Mouse (Mus musculus): ENCODE data around the gene Gm9945. TPM values are rescaled to one million over a fixed set of nuclear protein-coding genes. Genes with fewer than 3 reads are reported as not detected.

Gm9945 gene
- polyA plus RNA-seq, 1 experiment from 2014 or later: 0.19 TPM

- no peaks in the 10 kb centered on the region for H3K4me1 ChIP-seq (ENCODE audit: control insufficient read depth, insufficient read depth, low read length)
- H3K36me3 ChIP-seq (ENCODE audit: control insufficient read depth, insufficient read depth, low read length): no peaks in the 10 kb centered on the region
- no peak overlapping the region for H3K4me3 ChIP-seq (ENCODE audit: low read depth, low read length)
- no peak for DNase-seq (ENCODE audit: low spot score)
- H3K9me3 ChIP-seq (replicated peaks; ENCODE audit: control insufficient read depth, low read length): no peaks in the 10 kb centered on the region
- H3K27me3 ChIP-seq (replicated peaks; ENCODE audit: control insufficient read depth, insufficient read depth, low read length): no peaks in the 10 kb centered on the region
- no peak overlapping the region for H3K9ac ChIP-seq (ENCODE audit: low read length)
- H3K27ac ChIP-seq (ENCODE audit: low read depth, low read length): no peak overlapping the region
- H3K4me2 ChIP-seq (ENCODE audit: low read length): no peak overlapping the region
- WGBS: 85% methylated on average over 9 of the region's 9 CpGs
- no peak for ATAC-seq
Measured at GRCm38 (mm10) chr11:53507098-53507805, 27.3 kb downstream of the Gm9945 start.

- WGBS: 69% methylated on average over 7 of the region's 7 CpGs
- H3K36me3 ChIP-seq (ENCODE audit: control insufficient read depth, insufficient read depth, low read length): no peaks in the 10 kb centered on the region
- ATAC-seq (no peak), DNase-seq (ENCODE audit: low spot score) (no peak)
- no peaks in the 10 kb centered on the region for H3K9me3 ChIP-seq (replicated peaks; ENCODE audit: control insufficient read depth, low read length)
- H3K27me3 ChIP-seq (replicated peaks; ENCODE audit: control insufficient read depth, insufficient read depth, low read length): no peaks in the 10 kb centered on the region
- no peak overlapping the region for H3K9ac ChIP-seq (ENCODE audit: low read length)
- no peak overlapping the region for H3K4me2 ChIP-seq (ENCODE audit: low read length)
- H3K4me3 ChIP-seq (ENCODE audit: low read depth, low read length): no peak overlapping the region
- no peaks in the 10 kb centered on the region for H3K4me1 ChIP-seq (ENCODE audit: control insufficient read depth, insufficient read depth, low read length)
- H3K27ac ChIP-seq (ENCODE audit: low read depth, low read length): no peak overlapping the region
Measured at GRCm38 (mm10) chr11:53508152-53508551, 28.2 kb downstream of the Gm9945 start.

GRCm38 (mm10) chr11:53508591-53508990 lies 28.6 kb downstream of the Gm9945 start:
- ATAC-seq: no peak
- H3K4me1 ChIP-seq (ENCODE audit: control insufficient read depth, insufficient read depth, low read length): no peaks in the 10 kb centered on the region
- 55% methylated on average over 3 of the region's 3 CpGs for WGBS

GRCm38 (mm10) chr11:53510351-53510750 lies 30.4 kb downstream of the Gm9945 start:
- Histone ChIP-seq H3K9me3 (replicated peaks; ENCODE audit: control insufficient read depth, low read length) (no peaks in the 10 kb centered on the region), H3K36me3 (ENCODE audit: control insufficient read depth, insufficient read depth, low read length) (no peaks in the 10 kb centered on the region), H3K4me2 (ENCODE audit: low read length) (no peak overlapping the region), H3K4me1 (ENCODE audit: control insufficient read depth, insufficient read depth, low read length) (no peaks in the 10 kb centered on the region), H3K4me3 (ENCODE audit: low read depth, low read length) (no peak overlapping the region), H3K9ac (ENCODE audit: low read length) (no peak overlapping the region), H3K27me3 (replicated peaks; ENCODE audit: control insufficient read depth, insufficient read depth, low read length) (no peaks in the 10 kb centered on the region), H3K27ac (ENCODE audit: low read depth, low read length) (no peak overlapping the region)
- ATAC-seq (no peak), DNase-seq (ENCODE audit: low spot score) (peak; percentile 43)
- WGBS: 57% methylated on average over 5 of the region's 5 CpGs

More at GRCm38 (mm10) chr11:53508591-53508990, 28.6 kb downstream of the Gm9945 start:
- Histone ChIP-seq H3K4me3 (ENCODE audit: low read depth, low read length) (no peak overlapping the region), H3K27me3 (replicated peaks; ENCODE audit: control insufficient read depth, insufficient read depth, low read length) (no peaks in the 10 kb centered on the region), H3K9me3 (replicated peaks; ENCODE audit: control insufficient read depth, low read length) (no peaks in the 10 kb centered on the region), H3K36me3 (ENCODE audit: control insufficient read depth, insufficient read depth, low read length) (no peaks in the 10 kb centered on the region), H3K27ac (ENCODE audit: low read depth, low read length) (no peak overlapping the region), H3K4me2 (ENCODE audit: low read length) (no peak overlapping the region), H3K9ac (ENCODE audit: low read length) (no peak overlapping the region)
- DNase-seq (ENCODE audit: low spot score): no peak

- Histone ChIP-seq H3K4me1 (ENCODE audit: control insufficient read depth, insufficient read depth, low read length) (peaks cover 14% of the 10 kb centered on the region), H3K27ac (ENCODE audit: low read depth, low read length) (no peak overlapping the region), H3K4me3 (ENCODE audit: low read depth, low read length) (no peak overlapping the region), H3K9me3 (replicated peaks; ENCODE audit: control insufficient read depth, low read length) (no peaks in the 10 kb centered on the region), H3K9ac (ENCODE audit: low read length) (no peak overlapping the region), H3K27me3 (replicated peaks; ENCODE audit: control insufficient read depth, insufficient read depth, low read length) (no peaks in the 10 kb centered on the region), H3K36me3 (ENCODE audit: control insufficient read depth, insufficient read depth, low read length) (no peaks in the 10 kb centered on the region), H3K4me2 (ENCODE audit: low read length) (no peak overlapping the region)
- 68% methylated on average over 8 of the region's 8 CpGs for WGBS
- ATAC-seq (no peak), DNase-seq (ENCODE audit: low spot score) (no peak)
Measured at GRCm38 (mm10) chr11:53516775-53517627, 37.0 kb downstream of the Gm9945 start.

GRCm38 (mm10) chr11:53518759-53519158 lies 38.8 kb downstream of the Gm9945 start:
- peaks cover 19% of the 10 kb centered on the region for H3K4me1 ChIP-seq (ENCODE audit: control insufficient read depth, insufficient read depth, low read length)
- WGBS: 65% methylated on average over 5 of the region's 5 CpGs

GRCm38 (mm10) chr11:53519207-53520121 lies 39.5 kb downstream of the Gm9945 start, which contains the start of gene Sept8:
Gene Sept8, plus strand, starts transcription at chr11:53519257.
- WGBS: 4% methylated on average over 79 of the region's 79 CpGs
- peaks cover 19% of the 10 kb centered on the region for H3K4me1 ChIP-seq (ENCODE audit: control insufficient read depth, insufficient read depth, low read length)
- H3K9ac ChIP-seq (ENCODE audit: low read length): peak within 1 kb of the TSS; percentile 84
- DNase-seq (ENCODE audit: low spot score): peak; percentile 78
- peak; percentile 91 for ATAC-seq
- no peaks in the 10 kb centered on the region for H3K9me3 ChIP-seq (replicated peaks; ENCODE audit: control insufficient read depth, low read length)
- H3K4me2 ChIP-seq (ENCODE audit: low read length): peak within 1 kb of the TSS; percentile 76
- H3K27me3 ChIP-seq (replicated peaks; ENCODE audit: control insufficient read depth, insufficient read depth, low read length): no peaks in the 10 kb centered on the region
- peak within 1 kb of the TSS; percentile 77 for H3K4me3 ChIP-seq (ENCODE audit: low read depth, low read length)
- peak within 1 kb of the TSS; percentile 44; the same call in 1 of the 2 replicates for H3K27ac ChIP-seq (ENCODE audit: low read depth, low read length)
- H3K36me3 ChIP-seq (ENCODE audit: control insufficient read depth, insufficient read depth, low read length): no peaks in the 10 kb centered on the region

More at GRCm38 (mm10) chr11:53518759-53519158, 38.8 kb downstream of the Gm9945 start:
- H3K36me3 ChIP-seq (ENCODE audit: control insufficient read depth, insufficient read depth, low read length): no peaks in the 10 kb centered on the region
- DNase-seq (ENCODE audit: low spot score) (no peak), ATAC-seq (no peak)
- no peak overlapping the region; the same call in 1 of the 2 replicates for H3K4me2 ChIP-seq (ENCODE audit: low read length)
- no peak overlapping the region for H3K9ac ChIP-seq (ENCODE audit: low read length)
- no peaks in the 10 kb centered on the region for H3K9me3 ChIP-seq (replicated peaks; ENCODE audit: control insufficient read depth, low read length)
- H3K27me3 ChIP-seq (replicated peaks; ENCODE audit: control insufficient read depth, insufficient read depth, low read length): no peaks in the 10 kb centered on the region
- no peak overlapping the region for H3K27ac ChIP-seq (ENCODE audit: low read depth, low read length)
- no peak overlapping the region for H3K4me3 ChIP-seq (ENCODE audit: low read depth, low read length)
